ENCODE assay signal across 9 mouse cellular contexts in genomic region chr16:26901471-26901870, GRCm38 (mm10).
DNase-seq lines count a peak whose midpoint lies in the region; ATAC-seq and TF ChIP-seq lines count a peak whose summit lies in the region.
"Had no signal": no experiment of that assay in that cellular context is flagged by ENCODE, and none has a peak within 500 bp of the region (broad histone marks: within the 10 kb centered on the region; RNA-seq: fewer than 3 reads in every experiment).

No protein-coding gene starts in this region.

- no peak for DNase-seq in hindbrain, embryonic 11.5 days (ENCODE audit: low spot score)
- peak; percentile 75 to 82 for DNase-seq in adrenal gland, adult (ENCODE audit: inconsistent age in 2 of 2, low spot score in 1 of 2)
- peak; percentile 60 for DNase-seq in brain, embryonic 14.5 days (ENCODE audit: low read depth)
- DNase-seq in mesoderm, embryonic 11.5 days (ENCODE audit: low read depth, low spot score): peak; percentile 40
- no peak for DNase-seq in frontal cortex, postnatal 10 days (ENCODE audit: low spot score in 2 of 2)
- DNase-seq in left cerebral cortex, adult 9 months (ENCODE audit: low spot score in 2 of 2): no peak
- DNase-seq in spleen, adult 12 weeks (ENCODE audit: low spot score): no peak

- no peak for TF ChIP-seq POLR2A in brain, embryonic 14.5 days (IDR thresholded peaks at IDR 0.05; ENCODE audit: borderline replicate concordance, extremely low read depth, insufficient read depth, insufficient read length, poor library complexity, severe bottlenecking)

- no peak for TF ChIP-seq CTCF in brain, embryonic 14.5 days (IDR thresholded peaks at IDR 0.05; ENCODE audit: borderline replicate concordance, extremely low read depth, insufficient read depth, insufficient read length)

- H3K4me3 ChIP-seq in hindbrain, embryonic 11.5 days (ENCODE audit: low read depth, low read length): no peak overlapping the region
- no peak overlapping the region for H3K4me3 ChIP-seq in hindbrain, embryonic 12.5 days

- no peaks in the 10 kb centered on the region for H3K4me1 ChIP-seq in hindbrain, embryonic 11.5 days (replicated peaks; ENCODE audit: control insufficient read depth, insufficient read depth, low read length)
- no peaks in the 10 kb centered on the region for H3K4me1 ChIP-seq in hindbrain, embryonic 12.5 days

- no peak overlapping the region for H3K27ac ChIP-seq in hindbrain, embryonic 11.5 days (ENCODE audit: low read depth, low read length)
- no peak overlapping the region for H3K27ac ChIP-seq in hindbrain, embryonic 12.5 days

- 22% methylated on average over 4 of the region's 4 CpGs for WGBS in hindbrain, embryonic 11.5 days
- WGBS in hindbrain, embryonic 12.5 days: 23% methylated on average over 4 of the region's 4 CpGs

- no peaks in the 10 kb centered on the region for H3K9me3 ChIP-seq in hindbrain, embryonic 11.5 days (ENCODE audit: control insufficient read depth, low read length)
- H3K9me3 ChIP-seq in hindbrain, embryonic 12.5 days (replicated peaks): no peaks in the 10 kb centered on the region

- no peaks in the 10 kb centered on the region for H3K36me3 ChIP-seq in hindbrain, embryonic 11.5 days (ENCODE audit: control insufficient read depth, insufficient read depth, low read length)
- H3K36me3 ChIP-seq in hindbrain, embryonic 12.5 days: no peaks in the 10 kb centered on the region

- H3K4me2 ChIP-seq in hindbrain, embryonic 11.5 days (replicated peaks; ENCODE audit: low read depth, low read length): no peak overlapping the region
- H3K4me2 ChIP-seq in hindbrain, embryonic 12.5 days (replicated peaks): no peak overlapping the region

- 0 out of 2 replicates have a peak, but pooled peaks have one; percentile 22 for ATAC-seq in hindbrain, embryonic 11.5 days (ENCODE audit: low FRiP score)
- ATAC-seq in hindbrain, embryonic 12.5 days (ENCODE audit: low FRiP score): no peak
- ATAC-seq: intestine, embryonic 16.5 days had no signal

- H3K9ac ChIP-seq in hindbrain, embryonic 11.5 days (ENCODE audit: low read depth, low read length): no peak overlapping the region
- H3K9ac ChIP-seq in hindbrain, embryonic 12.5 days: no peak overlapping the region

- H3K27me3 ChIP-seq in hindbrain, embryonic 11.5 days (ENCODE audit: control insufficient read depth, insufficient read depth, low read length): no peaks in the 10 kb centered on the region
- H3K27me3 ChIP-seq in hindbrain, embryonic 12.5 days: no peaks in the 10 kb centered on the region

Comparison
In these comparisons a context has a peak if more than half of its experiments do, and no peak if none do; other contexts are left out.
1. DNase-seq: peak in adrenal gland, adult (2 of 2), brain, embryonic 14.5 days (single experiment) and mesoderm, embryonic 11.5 days (single experiment); none in hindbrain, embryonic 11.5 days (single experiment), frontal cortex, postnatal 10 days (0 of 2), left cerebral cortex, adult 9 months (0 of 2) and spleen, adult 12 weeks (single experiment).